Mouse (Mus musculus) heart, embryonic 13.5 days (tissue): ENCODE measurements around the gene Acp7. TPM values are rescaled to one million over a fixed set of nuclear protein-coding genes. Genes with fewer than 3 reads are reported as not detected.

ENCODE experiments used
- ATAC-seq: fragments of 200-750 bp; cut with Nextera tagmentation; 2 replicates; pipeline ENCODE4 v1.8.0; 2017; ENCODE audit warnings: moderate TSS enrichment; ENCODE audit not compliant: insufficient number of reproducible peaks, low FRiP score, low TSS enrichment; ENCODE audit errors: extremely low read depth
- H3K27ac ChIP-seq: fragments of 300-500 bp; sonication (generic); replicated peaks from 2 replicates; pipeline ENCODE4 v1.5.1; 2015; ENCODE audit warnings: moderate library complexity, mild to moderate bottlenecking, inconsistent platforms
- H3K27me3 ChIP-seq: fragments of 300-500 bp; sonication (generic); replicated peaks from 2 replicates; pipeline ENCODE4 v1.6.1; 2015; ENCODE audit warnings: mild to moderate bottlenecking, inconsistent platforms
- H3K36me3 ChIP-seq: fragments of 300-500 bp; sonication (generic); 2 replicates; pipeline ENCODE4 v1.6.1; 2015; ENCODE audit warnings: mild to moderate bottlenecking, inconsistent platforms
- H3K4me1 ChIP-seq: fragments of 300-500 bp; sonication (generic); 2 replicates; pipeline ENCODE4 v1.6.1; 2015; ENCODE audit warnings: inconsistent platforms
- H3K4me2 ChIP-seq: fragments of 300-500 bp; sonication (generic); 2 replicates; pipeline ENCODE4 v1.6.1; 2015; ENCODE audit warnings: inconsistent platforms, mild to moderate bottlenecking, moderate library complexity
- H3K4me3 ChIP-seq: fragments of 300-500 bp; sonication (generic); 2 replicates; pipeline ENCODE4 v1.5.1; 2015; ENCODE audit warnings: moderate library complexity, mild to moderate bottlenecking, inconsistent platforms
- H3K9ac ChIP-seq: fragments of 300-500 bp; sonication (generic); 2 replicates; pipeline ENCODE4 v1.6.1; 2015; ENCODE audit warnings: inconsistent platforms, mild to moderate bottlenecking, moderate library complexity
- H3K9me3 ChIP-seq: fragments of 300-500 bp; sonication (generic); 2 replicates; pipeline ENCODE4 v1.6.1; 2016; ENCODE audit warnings: inconsistent platforms
- whole genome bisulfite sequencing: fragments of 180-500 bp; shearing (Covaris S2); methylation state at CpG from one replicate; pipeline ENCODE4 v1.1.7; 2015; ENCODE audit warnings: mixed read lengths; 5-methylcytosine and 5-hydroxymethylcytosine counted together
- polyA plus RNA-seq: library from polyadenylated mRNA; unstranded; fragments of >200 nt; fragmentation: Nextera tagmentation; extraction: Ambion mirVana; gene quantifications from 2 replicates; pipeline ENCODE4 v1.2.1, GENCODE M21; 2015

Gene Acp7
- polyA plus RNA-seq, 1 experiment from 2014 or later = not detected

- no peaks in the 10 kb centered on the region for H3K9me3 ChIP-seq
- WGBS = 76% methylated on average over 6 of the region's 6 CpGs
- no peak overlapping the region for H3K4me2 ChIP-seq
- H3K27me3 ChIP-seq = no peaks in the 10 kb centered on the region
- H3K27ac ChIP-seq = peak overlapping the region; percentile 65; the same call in 1 of the 2 replicates
- H3K36me3 ChIP-seq = 0 out of 2 replicates have a peak, but pooled peaks cover 7% of the 10 kb centered on the region
- H3K4me3 ChIP-seq = no peak overlapping the region
- H3K4me1 ChIP-seq = peaks cover 95% of the 10 kb centered on the region
- peak overlapping the region; percentile 34; the same call in 1 of the 2 replicates for H3K9ac ChIP-seq
- ATAC-seq = no peak
Observed at GRCm38 (mm10) chr7:28585001-28585400, 46.1 kb downstream of the Acp7 start.

- Histone ChIP-seq H3K9ac (peak overlapping the region; percentile 34), H3K4me3 (no peak overlapping the region), H3K4me1 (peaks cover 97% of the 10 kb centered on the region), H3K36me3 (0 out of 2 replicates have a peak, but pooled peaks cover 7% of the 10 kb centered on the region), H3K4me2 (no peak overlapping the region), H3K27ac (peak overlapping the region; percentile 65), H3K27me3 (no peaks in the 10 kb centered on the region), H3K9me3 (no peaks in the 10 kb centered on the region)
- ATAC-seq = no peak
- WGBS = 27% methylated on average over 4 of the region's 4 CpGs
Observed at GRCm38 (mm10) chr7:28584468-28584867, 46.7 kb downstream of the Acp7 start.

- Histone ChIP-seq H3K27ac (peak overlapping the region; percentile 65), H3K4me3 (no peak overlapping the region), H3K36me3 (0 out of 2 replicates have a peak, but pooled peaks cover 7% of the 10 kb centered on the region), H3K9ac (peak overlapping the region; percentile 34), H3K4me1 (peaks cover 98% of the 10 kb centered on the region), H3K9me3 (no peaks in the 10 kb centered on the region), H3K4me2 (no peak overlapping the region), H3K27me3 (no peaks in the 10 kb centered on the region)
- 67% methylated on average over 8 of the region's 8 CpGs for WGBS
- no peak for ATAC-seq
Observed at GRCm38 (mm10) chr7:28583570-28584344, 47.4 kb downstream of the Acp7 start.

GRCm38 (mm10) chr7:28582841-28583240, 48.3 kb downstream of the Acp7 start:
- H3K27me3 ChIP-seq = no peaks in the 10 kb centered on the region
- no peak overlapping the region for H3K27ac ChIP-seq
- H3K4me1 ChIP-seq = peaks cover 98% of the 10 kb centered on the region
- no peak overlapping the region for H3K4me3 ChIP-seq
- peak overlapping the region; percentile 28; the same call in 1 of the 2 replicates for H3K9ac ChIP-seq
- 76% methylated on average over 11 of the region's 11 CpGs for WGBS
- no peak for ATAC-seq
- H3K4me2 ChIP-seq = no peak overlapping the region
- no peaks in the 10 kb centered on the region for H3K9me3 ChIP-seq
- H3K36me3 ChIP-seq = 0 out of 2 replicates have a peak, but pooled peaks cover 7% of the 10 kb centered on the region

GRCm38 (mm10) chr7:28581721-28582120, 49.4 kb downstream of the Acp7 start:
- no peak for ATAC-seq
- Histone ChIP-seq H3K27me3 (no peaks in the 10 kb centered on the region), H3K4me3 (no peak overlapping the region), H3K4me2 (no peak overlapping the region), H3K36me3 (0 out of 2 replicates have a peak, but pooled peaks cover 7% of the 10 kb centered on the region), H3K9me3 (no peaks in the 10 kb centered on the region), H3K9ac (no peak overlapping the region), H3K4me1 (peaks cover 98% of the 10 kb centered on the region), H3K27ac (0 out of 2 replicates have a peak overlapping the region, but pooled peaks have one; percentile 4)
- 67% methylated on average over 4 of the region's 4 CpGs for WGBS

- Histone ChIP-seq H3K27ac (no peak overlapping the region), H3K9ac (0 out of 2 replicates have a peak overlapping the region, but pooled peaks have one; percentile 10), H3K4me3 (no peak overlapping the region), H3K9me3 (no peaks in the 10 kb centered on the region), H3K27me3 (no peaks in the 10 kb centered on the region), H3K4me1 (peaks cover 96% of the 10 kb centered on the region), H3K36me3 (0 out of 2 replicates have a peak, but pooled peaks cover 7% of the 10 kb centered on the region), H3K4me2 (no peak overlapping the region)
- WGBS = 79% methylated on average over 5 of the region's 5 CpGs
- ATAC-seq = no peak
Observed at GRCm38 (mm10) chr7:28579826-28580225, 51.3 kb downstream of the Acp7 start.

- Histone ChIP-seq H3K4me1 (peaks cover 92% of the 10 kb centered on the region), H3K27me3 (no peaks in the 10 kb centered on the region), H3K4me3 (no peak overlapping the region), H3K4me2 (no peak overlapping the region), H3K36me3 (0 out of 2 replicates have a peak, but pooled peaks cover 7% of the 10 kb centered on the region), H3K9me3 (no peaks in the 10 kb centered on the region), H3K9ac (0 out of 2 replicates have a peak overlapping the region, but pooled peaks have one; percentile 48), H3K27ac (peak overlapping the region; percentile 80)
- WGBS = 62% methylated on average over 5 of the region's 5 CpGs
- ATAC-seq = no peak
Observed at GRCm38 (mm10) chr7:28578543-28579053, 52.5 kb downstream of the Acp7 start.

GRCm38 (mm10) chr7:28577826-28578542, 53.1 kb downstream of the Acp7 start:
- 0 out of 2 replicates have a peak, but pooled peaks cover 7% of the 10 kb centered on the region for H3K36me3 ChIP-seq
- no peak for ATAC-seq
- no peak overlapping the region for H3K4me3 ChIP-seq
- peak overlapping the region; percentile 80 for H3K27ac ChIP-seq
- no peaks in the 10 kb centered on the region for H3K9me3 ChIP-seq
- H3K4me2 ChIP-seq = no peak overlapping the region
- peaks cover 92% of the 10 kb centered on the region for H3K4me1 ChIP-seq
- H3K9ac ChIP-seq = peak overlapping the region; percentile 48
- no peaks in the 10 kb centered on the region for H3K27me3 ChIP-seq
- 72% methylated on average over 9 of the region's 9 CpGs for WGBS

- ATAC-seq = no peak
- H3K9me3 ChIP-seq = no peaks in the 10 kb centered on the region
- peak overlapping the region; percentile 80; the same call in 1 of the 2 replicates for H3K27ac ChIP-seq
- 72% methylated on average over 5 of the region's 5 CpGs for WGBS
- no peaks in the 10 kb centered on the region for H3K27me3 ChIP-seq
- H3K4me2 ChIP-seq = 0 out of 2 replicates have a peak overlapping the region, but pooled peaks have one; percentile 8
- H3K4me3 ChIP-seq = no peak overlapping the region
- peaks cover 93% of the 10 kb centered on the region for H3K4me1 ChIP-seq
- H3K36me3 ChIP-seq = 0 out of 2 replicates have a peak, but pooled peaks cover 7% of the 10 kb centered on the region
- peak overlapping the region; percentile 48 for H3K9ac ChIP-seq
Observed at GRCm38 (mm10) chr7:28576271-28576914, 54.7 kb downstream of the Acp7 start.

- Histone ChIP-seq H3K9ac (no peak overlapping the region), H3K4me3 (no peak overlapping the region), H3K4me1 (peaks cover 93% of the 10 kb centered on the region), H3K36me3 (0 out of 2 replicates have a peak, but pooled peaks cover under 1% of the 10 kb centered on the region), H3K4me2 (no peak overlapping the region), H3K9me3 (no peaks in the 10 kb centered on the region), H3K27ac (no peak overlapping the region), H3K27me3 (no peaks in the 10 kb centered on the region)
- ATAC-seq = no peak
- WGBS = 83% methylated on average over 11 of the region's 11 CpGs
Observed at GRCm38 (mm10) chr7:28575597-28575996, 55.5 kb downstream of the Acp7 start.
